Mouse (Mus musculus): ENCODE data around the gene Slc40a1.

- TF ChIP-seq GATA1 (IDR thresholded peaks at IDR 0.05; ENCODE audit: borderline replicate concordance, low read length) (no peak), FLI1 (IDR thresholded peaks at IDR 0.05; ENCODE audit: low read length) (no peak)
Observed at GRCm38 (mm10) chr1:45948988-45949387, 22.7 kb upstream of the Slc40a1 start.
